Mouse (Mus musculus) erythroblast, adult 5-6 weeks (primary cell): ENCODE data around the gene Ankk1. TPM values are rescaled to one million over a fixed set of nuclear protein-coding genes. Genes with fewer than 3 reads are reported as not detected.

Experiments
- ATAC-seq: replicated peaks from 2 replicates; pipeline ENCODE4 v1.8.0; 2016; ENCODE audit warnings: moderate number of reproducible peaks, mild to moderate bottlenecking, moderate TSS enrichment, inconsistent platforms; ENCODE audit not compliant: poor library complexity, low FRiP score, severe bottlenecking
- total RNA-seq, 2 experiments: library from RNA; stranded (forward) in 1 of 2; stranded (reverse) in 1 of 2; fragments of 150-400 nt in 1 of 2; fragments of 200-764, 138-1000 nt in 1 of 2; gene quantifications; 2 replicates each; pipeline versions ENCODE4 v1.2.3 to v1.2.4; 2015 to 2017; ENCODE audit warnings: low replicate concordance in 2 of 2

Ankk1 gene
- total RNA-seq (2015; ENCODE audit: low replicate concordance) (not detected in 2 replicates), total RNA-seq (2017; ENCODE audit: low replicate concordance) (not detected in 2 replicates)

DNA sequence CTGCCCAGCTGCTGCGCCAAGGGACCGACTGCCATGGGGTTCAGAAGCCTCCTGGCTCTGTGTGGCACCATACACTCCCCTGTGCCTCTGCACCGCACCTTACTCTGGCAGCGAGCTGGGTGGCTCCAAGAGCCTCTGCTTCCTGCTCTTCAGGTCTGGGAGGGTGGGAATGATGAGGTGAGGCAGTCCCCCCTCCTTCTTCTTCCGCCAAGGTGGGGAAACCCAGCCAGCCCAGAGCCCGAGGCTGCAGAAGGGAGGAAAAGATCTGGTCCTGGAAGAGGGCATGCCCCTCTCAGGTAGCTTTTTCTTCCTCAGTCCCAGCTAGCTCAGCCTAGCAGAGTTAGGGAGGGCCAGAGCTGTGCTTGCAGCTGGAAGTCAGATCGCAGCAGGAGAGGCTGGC, at the start of gene Ankk1:
Ankk1 (minus strand) TSS at position 101 of the 400 bp plus-strand sequence.
- no peak for ATAC-seq

DNA sequence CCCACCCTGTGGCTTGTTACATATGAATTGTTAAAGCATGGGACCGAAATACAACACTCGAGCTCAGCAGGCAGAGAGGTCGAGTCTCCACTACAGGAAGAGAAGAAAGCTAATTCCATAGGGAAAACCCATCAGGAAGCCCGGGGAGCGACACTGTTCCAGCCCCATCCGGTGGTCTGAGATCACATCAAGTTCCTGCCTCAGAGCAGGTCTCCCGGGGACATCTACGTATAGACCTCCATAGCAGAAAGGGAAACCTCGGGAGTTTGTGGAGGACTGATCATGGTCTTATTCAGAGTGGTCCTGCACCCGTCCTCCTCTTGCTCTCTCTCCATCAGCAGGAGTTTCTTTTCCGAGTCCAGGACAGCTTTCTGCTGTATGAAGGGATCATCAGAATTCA, 45.3 kb upstream of the Ankk1 start:
- ATAC-seq, result no peak

DNA sequence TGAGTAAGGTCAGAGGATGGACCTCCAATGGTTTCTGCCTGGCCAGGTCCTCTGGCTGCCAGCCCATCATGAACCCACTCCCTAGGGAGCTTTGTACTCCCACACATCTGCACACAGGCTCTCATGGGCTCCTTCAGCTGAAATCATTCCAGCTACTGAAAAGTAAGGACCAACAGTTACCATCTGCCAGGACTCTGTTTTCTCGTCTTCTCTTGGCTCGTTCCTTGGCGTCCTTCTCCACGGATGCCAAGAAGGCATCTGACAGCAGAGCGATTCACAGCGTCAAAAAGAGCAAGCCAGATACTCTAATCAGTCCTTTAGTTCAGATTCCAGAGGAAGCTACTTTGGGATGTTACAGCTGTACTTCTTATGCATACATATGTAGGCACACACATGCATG, 44.1 kb upstream of the Ankk1 start:
- ATAC-seq, result no peak

DNA sequence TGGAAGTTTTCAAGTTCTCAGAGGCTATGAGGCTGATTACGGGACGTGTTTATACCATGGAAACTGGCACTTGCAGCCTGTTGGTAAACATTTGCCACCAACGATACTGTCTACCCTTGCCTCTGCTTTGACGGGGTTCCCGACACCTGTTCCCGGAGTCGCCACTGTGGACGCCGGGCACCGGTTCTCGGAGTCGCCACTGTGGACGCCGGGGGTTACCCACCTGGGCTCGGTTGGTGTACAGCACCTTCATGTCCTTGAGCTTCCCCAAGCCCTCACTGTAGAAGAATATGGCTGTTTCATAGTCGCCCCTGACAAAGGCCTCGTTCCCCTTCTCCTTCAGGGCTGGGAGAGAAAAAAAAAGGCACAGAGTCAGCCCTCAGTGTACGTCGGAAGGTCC, 43.2 kb upstream of the Ankk1 start:
- no peak for ATAC-seq

DNA sequence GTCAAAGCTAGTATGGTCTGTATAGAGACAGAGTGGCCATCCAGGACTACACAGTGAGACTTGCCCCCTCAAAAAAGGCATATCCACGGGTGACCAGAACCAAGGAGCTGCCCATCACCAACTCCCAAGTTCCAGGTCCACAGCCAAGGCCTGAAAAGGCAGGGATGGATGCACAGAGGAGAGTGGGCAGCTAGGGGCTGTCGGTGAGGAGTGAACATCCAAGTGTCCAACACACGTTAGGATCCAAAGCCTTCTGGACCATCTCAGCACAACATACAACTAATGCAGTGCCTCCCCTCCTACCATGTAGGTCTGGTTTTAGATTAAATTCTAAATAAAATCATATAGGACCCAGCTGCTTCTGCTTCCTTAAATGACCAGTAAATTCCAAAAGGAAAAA, 29.3 kb upstream of the Ankk1 start:
- ATAC-seq, result no peak

DNA sequence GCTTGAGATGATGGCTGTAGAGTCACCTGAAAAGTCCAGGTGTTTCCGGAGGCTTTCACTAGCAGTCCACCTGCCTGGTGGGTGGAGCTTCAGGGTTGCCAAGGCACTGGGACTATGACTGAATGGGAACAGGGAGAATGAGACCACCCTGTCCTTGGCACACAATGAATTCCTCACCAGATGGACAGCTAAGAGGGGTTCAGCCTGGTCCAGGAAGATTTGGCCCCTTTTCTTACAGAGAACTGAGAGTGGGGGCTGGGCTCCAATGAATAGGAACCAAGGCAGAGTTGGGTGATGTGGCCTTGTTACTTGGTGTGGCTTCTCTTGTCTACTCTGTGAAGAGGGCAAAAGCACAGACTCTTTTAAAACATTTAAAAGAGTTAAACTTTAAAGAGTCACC, 25.6 kb upstream of the Ankk1 start:
- ATAC-seq, result no peak

DNA sequence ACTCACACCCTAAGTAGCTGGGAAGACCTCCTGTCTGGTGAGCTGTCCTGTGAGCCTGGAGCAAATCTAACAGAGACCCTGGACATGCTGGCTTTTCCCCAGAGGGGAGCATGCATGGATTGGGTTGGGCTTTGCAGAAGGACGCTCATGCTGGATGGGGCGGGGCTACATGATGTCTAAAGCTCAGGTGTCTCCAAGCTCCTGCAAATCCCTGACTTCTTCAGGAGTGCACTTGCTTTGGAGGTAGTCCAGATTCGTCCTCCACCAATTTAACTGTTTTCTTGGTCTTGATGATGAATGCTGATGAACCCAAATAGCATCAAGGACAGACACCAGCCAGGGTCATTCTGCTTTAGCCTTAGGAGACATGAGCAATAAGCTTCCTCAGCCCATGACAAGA, 23.7 kb upstream of the Ankk1 start:
- ATAC-seq, result no peak

DNA sequence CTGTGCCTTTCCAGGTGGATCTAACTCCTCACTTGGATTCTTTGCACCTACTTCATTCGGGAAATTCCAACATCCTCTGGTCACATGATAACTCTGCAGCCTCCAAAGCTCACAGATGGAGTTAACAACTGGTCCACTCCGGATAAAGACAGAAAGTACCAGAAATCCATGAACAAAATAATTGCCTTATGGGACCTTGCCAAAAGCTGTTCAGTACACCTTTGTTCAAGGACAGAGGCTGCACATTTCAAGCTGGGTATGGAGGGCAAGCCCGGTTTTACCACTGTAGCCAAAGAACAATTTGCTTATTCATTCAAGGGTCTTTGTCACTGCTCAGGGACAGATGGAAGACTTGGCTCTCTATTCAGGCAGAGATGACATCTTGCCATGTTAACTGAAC, 15.8 kb upstream of the Ankk1 start:
- ATAC-seq, result no peak

DNA sequence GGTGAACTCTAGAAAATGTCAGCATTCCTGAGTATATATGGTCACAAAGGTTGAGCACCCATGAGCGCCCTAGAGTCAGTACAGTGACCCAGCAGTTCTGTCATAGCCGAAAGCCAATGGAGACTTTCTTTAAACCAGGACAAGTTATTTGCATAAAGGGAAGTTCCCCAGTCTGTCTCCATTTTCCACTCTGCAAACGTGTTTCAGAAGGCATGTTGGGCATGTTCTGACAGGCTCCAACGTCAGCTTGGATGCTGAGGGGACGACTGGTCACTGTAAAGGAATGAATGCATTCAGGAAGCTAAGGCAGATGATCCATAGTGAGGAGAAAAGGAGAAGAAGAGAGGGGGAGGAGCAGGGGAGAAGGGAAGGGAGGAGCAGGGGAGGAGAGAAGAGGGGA, 657 bp upstream of the Ankk1 start:
- no peak for ATAC-seq

DNA sequence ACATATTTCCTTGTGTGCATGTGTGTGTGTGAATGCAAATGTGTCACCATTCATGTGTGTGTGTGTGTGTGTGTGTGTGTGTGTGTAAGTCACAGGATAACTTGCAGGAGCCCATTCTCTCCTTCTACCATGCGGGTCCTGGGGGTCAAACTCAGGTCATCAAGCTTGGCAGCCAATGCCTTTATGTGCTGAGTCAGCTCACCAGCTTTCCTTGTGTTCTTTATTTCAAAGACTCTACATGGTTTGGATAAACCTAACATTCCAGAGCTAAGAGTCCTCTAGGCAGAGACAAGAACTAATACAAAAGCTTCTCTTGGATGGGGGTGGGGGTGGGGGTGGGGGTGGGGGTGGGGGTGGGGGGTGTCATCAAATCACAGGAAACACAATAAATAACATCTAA, 1.2 kb downstream of the Ankk1 start:
- no peak for ATAC-seq

DNA sequence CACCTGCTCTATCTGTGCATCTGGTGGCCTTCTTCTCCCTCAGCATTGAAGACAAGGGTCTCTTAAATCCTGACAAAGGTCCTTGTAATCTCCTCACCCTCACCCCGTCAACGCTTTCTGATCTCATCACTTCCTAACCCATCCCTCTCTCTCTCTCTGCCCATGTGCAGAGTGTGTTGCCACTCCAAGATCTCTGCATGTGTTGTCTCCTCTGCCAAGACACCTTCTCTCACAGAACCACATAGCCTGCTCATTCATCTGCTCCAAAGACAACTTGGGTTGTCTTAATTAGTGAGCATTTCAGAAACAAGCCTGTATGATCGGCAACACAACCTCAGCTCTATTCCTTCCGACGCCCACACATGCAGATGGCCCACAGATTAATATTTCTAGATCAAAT, 3.0 kb downstream of the Ankk1 start:
- no peak for ATAC-seq

DNA sequence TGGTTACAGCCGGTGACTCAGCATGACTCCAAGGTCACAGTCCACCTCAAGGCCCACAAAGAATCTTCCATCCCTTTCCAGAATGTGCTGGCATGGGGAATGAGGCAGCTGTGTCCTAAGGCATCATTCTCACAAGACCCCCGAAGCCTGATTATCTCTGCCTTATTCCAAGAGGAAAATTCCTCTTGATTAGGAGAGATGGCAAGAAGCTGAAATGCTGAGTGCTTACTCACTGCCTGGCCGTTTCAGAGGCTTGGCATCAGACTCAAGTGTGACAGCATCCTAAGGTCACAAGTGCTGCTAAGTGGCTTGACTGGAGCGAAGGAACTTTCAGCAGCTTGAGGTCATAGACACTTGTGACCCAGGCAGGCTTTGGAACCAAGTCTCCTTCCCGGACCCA, 16.2 kb downstream of the Ankk1 start:
- ATAC-seq, result no peak

DNA sequence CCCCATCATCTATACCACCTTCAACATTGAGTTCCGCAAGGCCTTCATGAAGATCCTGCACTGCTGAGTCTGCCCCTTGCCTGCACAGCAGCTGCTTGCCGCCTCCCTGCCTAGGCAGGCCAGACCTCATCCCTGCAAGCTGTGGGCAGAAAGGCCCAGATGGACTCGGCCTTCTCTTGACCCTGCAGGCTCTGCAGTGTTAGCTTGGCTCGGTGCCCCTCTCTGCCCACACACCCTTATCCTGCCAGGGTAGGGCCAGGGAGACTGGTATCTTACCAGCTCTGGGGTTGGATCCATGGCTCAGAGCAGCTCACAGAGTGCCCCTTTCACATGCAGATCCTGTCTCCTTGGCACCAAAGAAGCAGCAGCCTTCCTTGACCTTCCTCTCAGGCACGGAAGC, 19.8 kb downstream of the Ankk1 start:
- no peak for ATAC-seq

DNA sequence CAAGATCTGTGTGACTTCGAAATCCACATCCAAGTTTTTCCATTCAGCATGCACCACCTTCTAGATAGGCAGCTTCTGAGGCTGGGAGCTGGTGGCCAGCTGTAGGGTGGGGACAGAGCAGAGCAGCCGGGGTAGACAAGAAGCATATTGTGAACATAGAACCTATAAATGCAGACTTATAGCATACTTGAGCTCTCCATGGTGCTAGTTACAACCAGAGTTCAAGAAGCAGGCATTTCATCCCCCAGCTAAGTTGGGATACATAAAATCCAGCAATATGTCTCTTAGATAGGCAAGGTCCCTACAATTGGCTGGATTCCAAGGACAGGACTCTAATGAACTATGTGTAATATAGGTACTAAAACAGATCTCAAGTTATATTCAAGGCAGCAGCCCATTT, 23.1 kb downstream of the Ankk1 start:
- no peak for ATAC-seq

DNA sequence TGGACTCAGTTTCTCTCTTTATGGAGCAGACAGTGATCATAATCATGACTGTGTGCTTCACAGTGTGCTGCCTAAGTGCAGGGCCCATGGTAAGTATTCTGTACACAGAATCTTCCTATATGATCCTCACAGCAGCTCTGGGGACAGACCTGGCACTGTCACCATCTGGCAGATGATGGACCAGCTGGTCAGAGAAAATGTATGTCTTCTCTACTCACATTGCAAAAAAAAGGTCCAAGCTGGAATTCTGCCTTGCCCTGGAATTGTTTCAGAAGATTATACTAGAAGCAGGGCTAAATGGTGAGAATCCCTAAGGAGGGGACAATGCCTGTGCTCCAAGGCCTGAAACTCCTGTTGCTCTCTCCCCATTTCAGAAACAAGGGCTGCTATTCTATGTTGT, 30.8 kb downstream of the Ankk1 start:
- ATAC-seq, result no peak

DNA sequence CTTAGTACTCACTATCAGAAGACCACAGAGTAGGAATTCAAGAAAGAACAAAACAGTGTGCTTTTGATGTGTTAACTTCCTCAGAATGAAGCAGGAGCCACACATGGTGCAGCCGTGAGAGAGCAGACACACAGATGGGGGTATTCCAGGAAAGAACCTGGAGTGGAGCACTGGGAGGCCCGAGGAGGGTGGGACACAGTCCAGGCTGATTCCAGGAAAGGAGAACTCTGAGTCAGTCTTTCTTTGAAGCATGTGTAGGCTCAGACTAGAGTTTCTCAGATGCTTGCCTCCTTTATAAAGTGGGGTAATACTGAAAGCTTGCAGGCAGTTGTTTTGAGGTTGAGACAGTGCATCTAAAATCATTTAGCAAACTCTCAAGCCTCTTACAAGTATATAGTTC, 34.6 kb downstream of the Ankk1 start:
- ATAC-seq, result no peak

DNA sequence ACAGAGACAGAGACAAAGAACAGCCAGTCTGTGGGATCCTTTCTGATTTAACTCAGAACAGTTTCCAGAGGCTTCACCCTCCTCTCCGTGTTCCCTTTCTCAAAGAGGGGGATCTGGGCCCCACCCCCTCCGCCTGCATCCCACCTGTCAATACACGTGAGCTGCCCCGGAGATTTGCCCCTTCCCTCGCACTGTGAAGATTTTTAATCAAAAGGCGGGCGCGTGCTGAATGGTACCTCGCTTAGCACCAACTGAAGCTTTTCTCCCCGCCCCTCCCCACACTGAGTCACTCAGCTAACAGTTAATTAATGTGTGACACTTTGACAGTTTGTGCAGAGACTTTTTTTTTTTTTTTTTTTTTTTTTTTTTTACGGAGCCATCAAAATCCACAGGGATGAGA, 40.7 kb downstream of the Ankk1 start:
- ATAC-seq, result no peak

DNA sequence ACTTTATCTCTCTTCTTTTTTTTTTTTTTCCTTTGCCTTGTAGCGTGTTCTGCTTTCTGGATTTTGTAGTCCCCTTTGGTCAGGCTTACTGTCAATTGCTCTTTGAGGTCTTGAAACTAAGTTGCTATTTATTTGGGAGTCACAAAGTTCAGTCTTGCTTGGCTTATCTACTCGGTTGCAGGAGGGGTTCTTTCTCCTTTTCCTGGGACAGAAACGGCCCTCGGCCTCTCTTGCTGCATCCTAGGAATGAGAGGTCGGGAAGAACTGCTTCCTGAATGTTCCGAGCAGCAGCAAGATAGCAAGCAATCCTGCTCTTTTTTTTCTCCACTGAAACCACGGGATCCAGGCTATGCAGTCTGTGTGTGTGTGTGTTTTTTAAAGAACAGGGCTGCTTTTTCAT, 41.5 kb downstream of the Ankk1 start:
- ATAC-seq, result no peak

DNA sequence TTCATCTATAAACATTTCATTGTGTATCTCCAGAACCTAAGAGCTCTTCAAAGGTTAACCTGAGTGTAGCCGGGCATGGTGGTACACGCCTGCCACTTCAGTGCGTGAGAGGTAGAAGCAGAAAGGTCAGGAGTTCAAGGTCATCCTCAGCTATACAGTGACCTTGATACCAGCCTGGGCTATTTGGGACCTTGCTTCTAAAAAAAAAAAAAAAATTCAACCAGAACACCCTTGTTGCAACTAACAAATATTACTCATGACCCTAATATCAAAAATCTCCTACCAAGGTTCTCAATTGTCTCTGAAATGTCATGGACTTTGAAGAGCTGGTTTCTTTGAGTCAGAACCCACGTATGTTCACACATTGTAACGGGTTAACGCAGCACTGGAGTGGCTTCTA, 42.0 kb downstream of the Ankk1 start:
- ATAC-seq, result no peak

DNA sequence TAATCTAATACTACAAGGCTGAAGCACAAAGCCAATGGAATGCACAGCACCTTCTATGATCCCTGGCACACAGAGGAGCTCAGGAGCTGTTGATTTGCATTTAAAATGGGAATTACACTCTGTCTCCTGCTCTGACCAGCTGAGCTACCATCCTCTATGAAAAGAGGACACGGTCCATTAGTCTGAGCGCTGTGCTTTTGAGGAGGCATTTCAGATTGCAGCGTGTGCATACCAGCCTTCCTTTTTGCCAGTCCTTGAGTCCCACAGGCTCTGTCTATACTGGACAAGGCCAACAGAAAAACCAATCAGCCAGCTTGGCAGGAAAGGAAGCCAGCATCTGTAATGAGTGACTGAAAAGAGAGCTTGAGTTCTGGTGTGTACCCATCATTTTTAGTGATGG, 42.8 kb downstream of the Ankk1 start:
- no peak for ATAC-seq

DNA sequence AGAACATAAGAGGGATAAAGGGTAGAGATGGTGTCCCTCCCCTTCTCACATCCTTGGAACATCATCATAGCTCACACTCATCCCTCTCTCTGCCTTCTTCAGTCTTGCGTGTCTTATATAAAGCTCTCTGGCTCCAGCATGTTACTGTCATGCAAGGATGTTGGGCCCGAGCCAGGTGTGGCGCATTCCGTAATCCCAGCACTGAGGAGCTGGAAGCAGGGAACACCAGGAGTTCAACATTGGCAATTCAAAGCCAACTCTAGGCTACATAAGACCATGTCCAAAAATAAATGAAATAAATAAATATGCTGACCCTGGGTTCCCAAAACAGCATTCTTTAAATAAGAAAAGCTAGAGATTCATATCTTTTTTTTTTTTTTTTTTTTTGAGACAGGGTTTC, 46.9 kb downstream of the Ankk1 start:
- ATAC-seq, result no peak

DNA sequence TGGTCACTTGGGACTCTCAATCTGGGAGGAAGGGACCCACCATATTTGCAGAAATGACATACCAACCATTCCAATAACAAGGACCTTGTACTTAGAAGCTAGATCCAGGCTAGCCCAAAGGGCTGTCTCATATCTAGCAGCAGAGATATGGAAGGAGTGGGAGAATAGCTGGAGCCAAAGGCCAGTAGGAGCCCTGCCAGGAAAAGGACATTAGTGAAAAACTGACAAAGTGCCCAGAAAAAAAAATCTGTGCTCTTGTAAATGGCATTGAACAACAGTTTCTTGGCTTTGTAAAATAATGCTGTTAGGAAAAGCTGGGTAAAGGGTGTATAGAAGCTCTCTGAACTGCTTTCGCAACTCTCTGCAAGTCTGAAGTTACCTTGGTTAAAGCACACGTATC, 52.9 kb downstream of the Ankk1 start:
- no peak for ATAC-seq

DNA sequence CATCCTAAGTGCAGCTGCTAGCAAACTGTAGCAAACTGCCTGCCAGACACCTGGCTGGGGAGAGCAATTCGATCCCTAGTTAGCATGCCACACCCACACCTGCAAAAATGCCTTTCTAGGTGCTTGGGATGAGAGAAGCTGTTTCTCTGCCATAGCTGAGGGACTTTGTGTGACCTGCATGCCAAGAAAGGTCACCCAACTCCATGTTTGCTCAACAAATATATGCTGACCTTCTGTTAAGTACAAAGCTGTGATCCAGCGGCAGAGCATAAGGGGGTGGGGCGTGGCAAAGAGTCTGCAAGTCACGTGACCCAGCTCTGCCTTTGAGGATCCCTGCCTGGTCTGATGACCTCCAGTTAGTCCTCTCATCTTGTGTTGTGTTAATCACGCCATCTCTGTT, 61.1 kb downstream of the Ankk1 start:
- ATAC-seq, result no peak
